Mouse (Mus musculus): ENCODE measurements at regions not wholly inside any gene's neighbourhood (a gene's known extent, or its start where the extent isn't known, plus 50 kb on each side); places are given as distances from the start of the nearest gene placed in this dataset.
"Not testable (repeated sequence)": the region's sequence is repeated elsewhere in the genome, so short reads cannot be mapped to it uniquely, and the experiment has no call there.

GRCm38 (mm10) chr8:86275699-86276098 is 304.8 kb downstream of the Abcc12 start:
- DNase-seq, result no peak

DNA sequence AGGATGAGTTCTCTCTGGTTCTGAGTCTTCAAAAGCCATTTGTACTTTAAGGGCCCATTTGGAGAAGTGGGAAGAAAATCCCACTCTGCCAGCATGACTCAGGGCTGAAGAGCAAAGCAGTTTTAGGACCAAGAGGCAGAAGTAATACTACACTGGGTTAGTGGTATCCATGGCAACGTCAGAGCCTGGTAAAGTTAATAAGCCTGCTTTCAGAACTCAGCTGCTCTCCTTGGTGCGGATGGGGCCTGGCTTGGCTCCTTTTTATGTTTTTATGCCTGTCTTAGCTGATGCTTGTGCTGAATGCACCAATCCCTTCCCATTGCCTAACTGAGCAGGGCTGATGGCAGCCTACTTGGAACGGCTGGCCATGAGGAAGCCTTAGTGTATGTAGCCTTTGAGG is 306.7 kb downstream of the Abcc12 start:
- no peak for DNase-seq

DNA sequence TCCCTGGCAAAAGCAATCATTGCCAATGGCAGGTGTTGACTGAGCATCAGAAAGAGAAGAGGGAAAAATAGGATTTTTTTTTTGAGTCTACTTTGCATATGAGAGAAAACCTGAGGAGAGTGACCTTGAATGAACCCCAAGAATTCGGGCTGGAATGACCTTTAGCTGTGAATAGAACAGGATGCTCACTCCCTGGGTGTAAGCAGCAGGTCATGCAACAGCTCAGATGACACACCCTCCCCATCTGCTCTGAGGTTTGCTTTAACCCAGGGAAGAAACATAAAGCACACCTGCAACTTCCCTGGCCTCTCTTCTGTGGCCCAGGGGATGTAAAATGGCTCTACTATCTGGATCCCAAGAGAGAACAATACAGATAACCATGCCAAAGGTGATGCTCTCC is 307.9 kb downstream of the Abcc12 start:
- no peak for DNase-seq

GRCm38 (mm10) chr8:86271477-86271876 is 309.0 kb downstream of the Abcc12 start:
- DNase-seq, result no peak

DNA sequence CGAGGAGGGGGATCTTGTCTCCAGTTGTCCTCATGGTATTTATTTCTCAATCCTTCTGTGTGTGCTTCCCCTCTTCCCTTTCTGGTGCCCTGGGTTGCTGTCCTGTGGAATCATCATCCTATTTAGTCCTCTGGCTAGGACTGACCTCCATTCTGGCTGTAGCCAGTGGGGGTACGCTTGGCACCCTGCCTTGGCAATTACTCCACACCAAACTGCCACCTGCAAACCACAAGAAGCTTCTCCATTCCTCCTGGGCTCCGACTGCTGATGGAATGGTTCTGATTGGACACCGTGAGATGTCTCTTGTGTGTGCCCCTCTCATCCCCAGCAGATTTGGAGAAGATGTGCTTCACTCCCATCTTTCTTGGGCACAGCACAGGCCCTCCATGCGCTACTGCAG is 322.5 kb downstream of the Abcc12 start:
- DNase-seq, result no peak

- DNase-seq, result no peak
Measured at GRCm38 (mm10) chr8:86255431-86255830, 325.1 kb downstream of the Abcc12 start.

GRCm38 (mm10) chr8:86254680-86255079 is 325.8 kb downstream of the Abcc12 start:
- DNase-seq, result no peak

- no peak for DNase-seq
Measured at GRCm38 (mm10) chr8:86252696-86253355, 327.7 kb downstream of the Abcc12 start.

GRCm38 (mm10) chr8:86234696-86235095 is 345.8 kb downstream of the Abcc12 start:
- DNase-seq, result no peak

GRCm38 (mm10) chr8:86231994-86232393 is 348.5 kb downstream of the Abcc12 start:
- not testable (repeated sequence) for DNase-seq

- DNase-seq, result no peak
Measured at GRCm38 (mm10) chr8:86224851-86225250, 355.6 kb downstream of the Abcc12 start.

DNA sequence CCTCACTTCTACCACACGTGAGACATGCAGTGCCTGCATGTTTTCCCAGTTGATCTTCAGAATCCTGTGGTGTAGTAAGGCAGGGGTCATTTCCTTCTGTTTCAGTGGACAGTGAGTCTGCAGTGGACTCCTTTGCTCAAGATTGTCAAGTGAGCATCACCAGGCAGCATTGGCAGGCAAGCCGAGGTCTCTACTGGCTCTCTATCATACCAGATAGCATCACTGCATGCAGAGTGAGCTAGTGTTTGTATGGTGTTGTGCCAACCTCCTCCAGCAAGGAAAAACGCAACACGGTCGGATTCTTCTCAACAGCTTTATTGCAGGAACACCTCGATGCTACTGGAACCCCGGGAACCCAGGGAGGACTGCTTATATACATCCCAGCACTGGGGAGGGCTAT is 357.8 kb downstream of the Abcc12 start:
- no peak for DNase-seq

DNA sequence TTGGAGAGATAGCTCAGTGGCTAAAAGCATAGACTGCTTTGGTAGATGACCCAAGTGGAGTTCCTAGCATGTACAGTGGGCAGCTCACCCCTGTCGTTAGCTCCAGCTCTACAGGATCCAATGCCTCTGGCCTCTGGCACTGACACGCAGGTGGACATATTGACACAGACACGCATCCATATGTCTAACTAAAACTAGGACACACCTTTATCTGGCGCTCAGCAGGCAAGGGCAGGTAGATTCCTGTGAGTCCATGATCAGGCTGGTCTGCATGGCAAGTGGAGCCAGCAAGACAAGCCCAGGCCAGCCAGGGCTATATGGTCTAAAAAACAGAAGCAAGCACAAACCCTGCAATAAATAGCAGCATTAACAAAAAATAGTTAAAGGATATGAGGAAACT is 358.3 kb downstream of the Abcc12 start:
- DNase-seq, result no peak

GRCm38 (mm10) chr8:86214399-86214798 is 366.1 kb downstream of the Abcc12 start:
- no peak for DNase-seq

DNA sequence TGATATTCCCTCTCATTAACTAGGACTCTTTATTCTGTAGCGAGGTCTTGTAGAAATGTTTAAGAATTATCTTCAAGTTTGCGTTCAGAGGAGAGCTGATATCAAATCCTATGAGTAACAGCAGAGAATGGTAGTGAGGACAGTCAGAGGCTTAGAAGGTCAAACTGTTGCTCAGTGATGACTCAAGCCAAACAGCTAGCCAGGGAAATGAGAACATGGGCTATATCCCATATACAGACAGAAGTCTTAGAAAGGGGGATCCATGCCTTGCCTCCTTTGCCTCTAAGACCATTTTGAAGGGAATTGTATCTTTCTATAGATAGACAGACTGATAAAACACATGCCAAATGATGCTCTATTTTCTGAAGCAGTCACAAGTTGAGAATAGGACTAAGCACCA is 368.0 kb downstream of the Abcc12 start:
- peak; percentile 21 for DNase-seq

DNA sequence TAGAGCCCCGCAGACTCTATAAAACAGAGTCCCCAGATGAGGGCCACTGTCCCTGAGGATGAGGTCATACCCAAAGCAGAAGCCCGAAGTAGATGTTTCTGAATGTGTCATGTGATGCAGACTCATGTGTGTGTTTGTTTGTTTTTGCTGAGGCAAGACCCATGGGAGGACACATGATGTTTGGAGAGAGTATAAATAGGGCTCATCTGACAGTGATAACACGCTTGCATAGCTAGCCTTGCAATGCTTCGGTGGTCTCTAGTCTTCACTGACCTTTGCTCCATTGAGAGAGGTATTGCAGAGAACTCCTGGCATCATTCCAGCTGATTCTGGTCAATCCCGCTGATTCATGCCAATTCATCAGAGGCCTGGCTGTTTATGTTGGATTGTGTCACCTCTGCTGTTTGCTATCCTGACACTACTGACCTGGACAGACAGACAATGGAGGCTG is 368.1 kb downstream of the Phkb start:
- peak; percentile 16 for DNase-seq

DNA sequence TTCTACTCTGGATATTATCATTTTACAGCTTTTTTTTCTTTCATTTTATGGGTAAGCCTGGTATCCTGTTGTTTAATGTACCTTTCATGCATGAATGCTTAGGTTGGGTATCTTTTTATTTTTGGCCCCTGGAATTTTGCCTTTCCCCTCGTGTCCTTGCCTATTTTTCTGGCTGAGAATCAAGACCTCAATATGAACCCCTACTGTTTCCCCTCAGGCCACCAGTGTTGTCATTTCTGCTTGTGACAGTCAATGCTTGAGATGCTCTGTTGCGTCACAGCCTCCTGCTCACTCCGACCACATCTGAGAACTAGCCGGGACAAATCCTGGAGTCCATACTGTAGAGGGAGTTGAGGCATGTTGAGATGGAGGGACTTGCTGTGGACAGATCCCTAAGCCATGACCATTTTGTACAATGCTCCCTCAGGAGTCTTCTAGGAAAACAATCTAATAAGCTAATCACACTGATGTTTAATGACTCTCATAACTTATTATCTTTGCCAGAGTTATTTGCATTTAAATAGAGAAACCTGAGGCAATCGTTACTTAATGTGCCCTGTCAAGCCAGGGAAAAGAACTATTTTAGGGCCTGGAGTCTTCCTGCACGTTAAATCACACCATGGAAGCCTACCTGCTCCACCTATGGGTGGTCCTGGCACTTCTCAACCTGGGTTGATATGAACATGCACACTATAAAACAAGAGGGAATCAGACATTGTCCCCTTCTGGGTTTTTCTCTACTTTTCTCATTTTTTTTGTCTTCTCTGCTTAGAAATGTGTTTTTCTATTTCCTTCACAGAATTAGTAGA is 363.9 kb downstream of the Phkb start:
- DNase-seq, result no peak

GRCm38 (mm10) chr8:86203107-86203506 is 362.3 kb downstream of the Phkb start:
- DNase-seq, result no peak

- DNase-seq, result no peak
Measured at GRCm38 (mm10) chr8:86201830-86202229, 361.1 kb downstream of the Phkb start.

DNA sequence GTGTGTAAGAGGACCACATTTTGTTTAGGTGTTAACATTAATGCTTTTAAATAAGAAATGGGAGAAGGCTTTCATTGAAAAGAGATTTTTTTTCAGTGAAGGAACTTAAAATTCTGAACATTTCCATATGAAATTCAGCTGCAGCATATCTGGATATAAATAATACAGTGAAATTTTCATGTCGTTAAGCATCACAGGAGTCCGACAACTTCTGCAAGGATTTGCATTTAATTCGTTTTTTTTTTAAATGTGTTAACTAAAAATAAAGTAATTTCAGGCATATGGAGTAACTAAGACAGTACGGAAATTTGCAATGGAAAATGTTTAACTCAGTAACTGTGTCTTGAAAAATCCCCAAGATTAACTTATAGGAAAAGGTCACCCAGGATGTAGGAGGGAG is 351.5 kb downstream of the Phkb start:
- DNase-seq, result no peak

- no peak for DNase-seq
Measured at GRCm38 (mm10) chr8:86184671-86185070, 343.9 kb downstream of the Phkb start.

DNA sequence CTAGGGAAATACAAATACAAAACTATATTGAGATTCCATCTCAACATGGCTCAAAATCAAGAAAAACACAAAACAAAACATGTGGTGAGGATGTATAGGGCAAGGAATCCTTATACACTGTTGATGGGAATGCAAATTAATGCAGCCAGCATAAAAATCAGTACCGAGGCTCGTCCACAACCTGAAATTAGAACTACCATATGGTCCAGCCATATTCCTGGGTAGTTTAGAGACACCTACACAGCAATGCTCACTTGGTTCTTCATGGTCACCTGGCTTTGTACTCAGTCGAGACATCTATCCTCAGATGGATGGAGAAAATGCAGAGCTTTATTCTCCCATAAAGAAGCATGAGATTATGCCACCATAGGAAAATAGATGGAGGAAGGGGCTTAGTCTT is 340.0 kb downstream of the Phkb start:
- no peak for DNase-seq

DNA sequence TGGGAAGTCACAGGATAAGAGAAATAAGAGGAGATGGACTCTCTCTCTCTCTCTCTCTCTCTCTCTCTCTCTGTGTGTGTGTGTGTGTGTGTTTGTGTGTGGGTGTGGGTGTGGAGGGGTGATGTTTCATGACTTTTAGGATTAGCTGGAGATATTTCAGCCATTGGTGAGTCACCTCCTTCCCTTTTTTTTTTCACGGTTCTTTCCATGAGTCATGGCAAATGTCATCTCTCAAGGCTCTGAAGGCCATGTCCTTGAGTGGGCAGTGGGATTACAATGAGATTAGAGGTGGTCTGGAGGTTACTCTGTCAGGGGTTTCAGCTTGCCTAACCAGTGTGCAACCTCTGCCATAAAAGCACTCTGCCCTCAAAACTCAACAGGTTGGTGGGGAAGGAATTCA is 329.3 kb downstream of the Phkb start:
- DNase-seq, result peak; percentile 4

GRCm38 (mm10) chr8:86164818-86165217 is 324.1 kb downstream of the Phkb start:
- no peak for DNase-seq
